Mouse (Mus musculus): ENCODE data around the gene Fance.

DNA sequence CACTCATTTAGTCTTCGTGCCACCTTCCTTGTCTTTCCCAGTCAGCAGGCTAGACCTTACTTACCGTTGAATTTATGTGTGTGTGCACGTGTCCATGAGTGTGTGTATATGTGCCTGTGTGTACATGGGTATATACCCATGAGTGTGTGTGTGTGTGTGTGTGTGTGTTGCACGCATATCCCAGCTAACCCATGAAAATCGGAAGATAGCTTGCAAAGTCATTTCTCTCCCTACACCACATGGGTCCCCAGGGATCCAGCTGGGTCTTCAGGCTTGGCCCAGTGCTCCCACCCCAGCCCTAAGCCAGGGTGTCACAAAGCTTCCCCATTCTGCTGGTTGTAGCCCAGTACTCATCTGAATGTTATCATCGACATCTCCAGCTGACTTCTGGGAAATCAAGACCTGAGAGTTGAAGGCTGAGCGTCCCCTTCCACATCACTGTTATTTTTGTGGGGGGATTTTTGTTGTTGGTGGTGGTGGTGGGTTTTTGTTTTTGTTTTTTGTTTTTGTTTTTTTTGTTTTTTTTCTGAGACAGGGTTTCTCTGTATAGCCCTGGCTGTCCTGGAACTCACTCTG, 31.4 kb upstream of the Fance start:
- TF ChIP-seq GATA1 (IDR thresholded peaks at IDR 0.05; ENCODE audit: borderline replicate concordance, low read length) (no peak), FLI1 (IDR thresholded peaks at IDR 0.05; ENCODE audit: low read length) (no peak)

Data from megakaryocyte, embryonic 14.5 days (primary cell).